Mouse (Mus musculus): ENCODE measurements around the gene Acvr2a. TPM values are rescaled to one million over a fixed set of nuclear protein-coding genes. Genes with fewer than 3 reads are reported as not detected.

Gene Acvr2a
- polyA plus RNA-seq, 1 experiment: 4.8 TPM

GRCm38 (mm10) chr2:48868199-48868913 is 54.4 kb downstream of the Acvr2a start:
- WGBS: 83% methylated on average over 5 of the region's 5 CpGs

GRCm38 (mm10) chr2:48885945-48886344 is 72.0 kb downstream of the Acvr2a start:
- Histone ChIP-seq H3K36me3 (ENCODE audit: control insufficient read depth, insufficient read depth, low read length) (peaks cover 7% of the 10 kb centered on the region), H3K27ac (ENCODE audit: insufficient read depth, low read depth, low read length) (no peak overlapping the region), H3K4me1 (ENCODE audit: control insufficient read depth, insufficient read depth, insufficient read length, low read length) (no peaks in the 10 kb centered on the region), H3K4me3 (ENCODE audit: low read depth, low read length) (no peak overlapping the region), H3K27me3 (ENCODE audit: control insufficient read depth, insufficient read depth, low read length) (no peaks in the 10 kb centered on the region)
- TF ChIP-seq POLR2A (IDR thresholded peaks at IDR 0.05; ENCODE audit: low read depth, low read length) (no peak), CTCF (IDR thresholded peaks at IDR 0.05; ENCODE audit: extremely low read depth, insufficient read length, insufficient replicate concordance, low read depth, low read length) (peak; percentile 37; the same call in 1 of the 2 replicates)

More at GRCm38 (mm10) chr2:48868199-48868913, 54.4 kb downstream of the Acvr2a start:
- TF ChIP-seq CTCF (IDR thresholded peaks at IDR 0.05; ENCODE audit: extremely low read depth, insufficient read length, insufficient replicate concordance, low read depth, low read length) (no peak), POLR2A (IDR thresholded peaks at IDR 0.05; ENCODE audit: low read depth, low read length) (no peak)
- H3K4me1 ChIP-seq (ENCODE audit: control insufficient read depth, insufficient read depth, insufficient read length, low read length): no peaks in the 10 kb centered on the region
- H3K36me3 ChIP-seq (ENCODE audit: control insufficient read depth, insufficient read depth, low read length): no peaks in the 10 kb centered on the region
- H3K27ac ChIP-seq (ENCODE audit: insufficient read depth, low read depth, low read length): no peak overlapping the region
- no peak overlapping the region for H3K4me3 ChIP-seq (ENCODE audit: low read depth, low read length)
- no peaks in the 10 kb centered on the region for H3K27me3 ChIP-seq (ENCODE audit: control insufficient read depth, insufficient read depth, low read length)

DNA sequence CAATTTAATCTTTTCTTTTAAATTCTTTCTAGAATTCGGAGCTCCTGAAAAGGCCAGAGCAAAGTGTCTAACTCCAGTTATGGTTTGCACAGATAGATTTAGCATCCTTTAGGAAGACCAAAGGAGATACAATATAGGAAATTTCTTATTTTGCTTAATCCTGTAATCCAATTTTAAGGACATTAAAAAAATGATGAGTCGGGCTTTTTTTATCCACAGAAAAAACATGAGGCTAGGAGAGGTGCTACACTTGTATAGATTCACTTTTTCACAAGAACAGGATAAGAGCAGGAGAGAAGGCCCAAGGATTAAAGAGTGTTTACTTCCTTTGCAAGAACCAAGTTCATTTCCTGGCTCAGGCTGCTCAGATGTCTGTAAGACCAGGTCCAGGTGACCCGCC is 81.3 kb downstream of the Acvr2a start:
- Histone ChIP-seq H3K4me3 (ENCODE audit: low read depth, low read length) (no peak overlapping the region), H3K36me3 (ENCODE audit: control insufficient read depth, insufficient read depth, low read length) (peaks cover 32% of the 10 kb centered on the region), H3K4me1 (ENCODE audit: control insufficient read depth, insufficient read depth, insufficient read length, low read length) (no peaks in the 10 kb centered on the region), H3K27me3 (ENCODE audit: control insufficient read depth, insufficient read depth, low read length) (no peaks in the 10 kb centered on the region), H3K27ac (ENCODE audit: insufficient read depth, low read depth, low read length) (no peak overlapping the region)
- TF ChIP-seq POLR2A (IDR thresholded peaks at IDR 0.05; ENCODE audit: low read depth, low read length) (no peak), CTCF (IDR thresholded peaks at IDR 0.05; ENCODE audit: extremely low read depth, insufficient read length, insufficient replicate concordance, low read depth, low read length) (no peak)
- WGBS: 94% methylated on average over 3 of the region's 3 CpGs

DNA sequence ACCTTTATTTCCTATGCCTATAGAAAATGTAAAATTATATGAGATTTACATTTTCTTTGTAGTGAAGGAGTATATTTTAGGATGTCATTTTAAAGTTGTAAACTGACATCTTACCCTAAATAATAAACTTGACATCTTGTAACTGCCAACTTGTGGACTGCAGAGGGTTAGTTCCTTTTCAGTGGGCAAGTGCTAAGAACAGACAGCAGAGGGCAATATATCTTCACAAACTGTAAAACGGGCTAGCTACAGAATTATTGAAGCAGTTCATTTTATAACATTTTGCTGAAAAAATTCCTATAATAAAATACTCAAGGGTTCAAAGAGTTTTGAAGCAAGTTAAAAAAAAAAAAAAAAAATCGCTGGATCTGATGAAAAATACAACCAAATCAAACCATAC is 95.0 kb downstream of the Acvr2a start:
- TF ChIP-seq POLR2A (IDR thresholded peaks at IDR 0.05; ENCODE audit: low read depth, low read length): no peak
- no peak for TF ChIP-seq CTCF (IDR thresholded peaks at IDR 0.05; ENCODE audit: extremely low read depth, insufficient read length, insufficient replicate concordance, low read depth, low read length)
- Histone ChIP-seq H3K4me3 (ENCODE audit: low read depth, low read length) (no peak overlapping the region), H3K27ac (ENCODE audit: insufficient read depth, low read depth, low read length) (no peak overlapping the region), H3K27me3 (ENCODE audit: control insufficient read depth, insufficient read depth, low read length) (no peaks in the 10 kb centered on the region), H3K36me3 (ENCODE audit: control insufficient read depth, insufficient read depth, low read length) (peaks cover 28% of the 10 kb centered on the region), H3K4me1 (ENCODE audit: control insufficient read depth, insufficient read depth, insufficient read length, low read length) (no peaks in the 10 kb centered on the region)
- WGBS: 39% methylated on average over 2 of the region's 2 CpGs

- H3K4me1 ChIP-seq (ENCODE audit: control insufficient read depth, insufficient read depth, insufficient read length, low read length): no peaks in the 10 kb centered on the region
- TF ChIP-seq CTCF (IDR thresholded peaks at IDR 0.05; ENCODE audit: extremely low read depth, insufficient read length, insufficient replicate concordance, low read depth, low read length): no peak
- TF ChIP-seq POLR2A (IDR thresholded peaks at IDR 0.05; ENCODE audit: low read depth, low read length): no peak
- no peak overlapping the region for H3K4me3 ChIP-seq (ENCODE audit: low read depth, low read length)
- 69% methylated on average over 1 of the region's 1 CpGs for WGBS
- no peak overlapping the region for H3K27ac ChIP-seq (ENCODE audit: insufficient read depth, low read depth, low read length)
- H3K27me3 ChIP-seq (ENCODE audit: control insufficient read depth, insufficient read depth, low read length): no peaks in the 10 kb centered on the region
- H3K36me3 ChIP-seq (ENCODE audit: control insufficient read depth, insufficient read depth, low read length): peaks cover 21% of the 10 kb centered on the region
These were observed 100.3 kb downstream of the Acvr2a start for GRCm38 (mm10) chr2:48914185-48914584.

DNA sequence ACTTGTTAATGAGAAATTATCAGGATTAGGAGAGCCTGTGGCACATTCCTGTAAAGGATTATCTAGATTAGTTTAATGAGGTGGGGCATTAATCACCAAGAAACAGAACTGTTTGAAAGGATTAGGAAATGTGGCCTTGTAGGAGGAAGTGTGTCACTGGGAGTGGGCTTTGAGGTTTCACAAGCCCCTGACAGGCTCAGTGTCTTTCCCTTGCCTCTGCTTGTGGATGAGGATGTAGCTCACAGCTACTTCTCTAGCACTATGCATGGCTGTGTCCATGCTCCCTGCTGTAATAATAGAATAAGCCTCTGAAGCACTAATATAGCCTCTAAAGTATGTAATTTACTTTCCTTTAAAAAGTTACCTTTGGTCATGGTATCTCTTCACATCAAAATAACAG is 101.9 kb downstream of the Acvr2a start:
- TF ChIP-seq CTCF (IDR thresholded peaks at IDR 0.05; ENCODE audit: extremely low read depth, insufficient read length, insufficient replicate concordance, low read depth, low read length) (no peak), POLR2A (IDR thresholded peaks at IDR 0.05; ENCODE audit: low read depth, low read length) (no peak)
- no peaks in the 10 kb centered on the region for H3K4me1 ChIP-seq (ENCODE audit: control insufficient read depth, insufficient read depth, insufficient read length, low read length)
- no peak overlapping the region for H3K27ac ChIP-seq (ENCODE audit: insufficient read depth, low read depth, low read length)
- H3K36me3 ChIP-seq (ENCODE audit: control insufficient read depth, insufficient read depth, low read length): peaks cover 19% of the 10 kb centered on the region
- H3K4me3 ChIP-seq (ENCODE audit: low read depth, low read length): no peak overlapping the region
- H3K27me3 ChIP-seq (ENCODE audit: control insufficient read depth, insufficient read depth, low read length): no peaks in the 10 kb centered on the region

- WGBS: 58% methylated on average over 2 of the region's 2 CpGs
- no peak for TF ChIP-seq CTCF (IDR thresholded peaks at IDR 0.05; ENCODE audit: extremely low read depth, insufficient read length, insufficient replicate concordance, low read depth, low read length)
- TF ChIP-seq POLR2A (IDR thresholded peaks at IDR 0.05; ENCODE audit: low read depth, low read length): no peak
These were observed 121.1 kb downstream of the Acvr2a start for GRCm38 (mm10) chr2:48935058-48935457.

More at GRCm38 (mm10) chr2:48935058-48935457, 121.1 kb downstream of the Acvr2a start:
- peaks cover 23% of the 10 kb centered on the region for H3K36me3 ChIP-seq (ENCODE audit: control insufficient read depth, insufficient read depth, low read length)
- no peak overlapping the region for H3K27ac ChIP-seq (ENCODE audit: insufficient read depth, low read depth, low read length)
- no peaks in the 10 kb centered on the region for H3K27me3 ChIP-seq (ENCODE audit: control insufficient read depth, insufficient read depth, low read length)
- no peak overlapping the region for H3K4me3 ChIP-seq (ENCODE audit: low read depth, low read length)
- no peaks in the 10 kb centered on the region for H3K4me1 ChIP-seq (ENCODE audit: control insufficient read depth, insufficient read depth, insufficient read length, low read length)
